Mouse (Mus musculus) cerebellum, adult 2 months (tissue): ENCODE results near the gene Mrtfa. TPM values are rescaled to one million over a fixed set of nuclear protein-coding genes. Genes with fewer than 3 reads are reported as not detected.

Source experiments
- DNase-seq, 2 experiments: peaks; one replicate each; pipeline ENCODE4 v3.0.0; 2021
- H3K27ac ChIP-seq: fragments of 200-500 bp; 2 replicates; pipeline ENCODE4 v1.5.1; 2012; ENCODE audit warnings: low read length, control low read depth, inconsistent platforms; ENCODE audit not compliant: insufficient read depth
- H3K27me3 ChIP-seq: fragments of 200-500 bp; 2 replicates; pipeline ENCODE4 v1.6.1; 2012; ENCODE audit warnings: inconsistent platforms, mild to moderate bottlenecking, low read length, moderate library complexity; ENCODE audit not compliant: control insufficient read depth, insufficient read depth
- H3K4me1 ChIP-seq: fragments of 200-500 bp; 2 replicates; pipeline ENCODE4 v1.6.1; 2011; ENCODE audit warnings: low read length; ENCODE audit not compliant: control insufficient read depth, insufficient read depth
- H3K4me3 ChIP-seq: fragments of 200-500 bp; replicated peaks from 2 replicates; pipeline ENCODE3; 2011; ENCODE audit warnings: mild to moderate bottlenecking, low read depth, low read length, control low read depth; ENCODE audit not compliant: insufficient read depth
- CTCF ChIP-seq: fragments of 200-500 bp; IDR thresholded peaks from 2 replicates; pipeline ENCODE4 v1.5.1; 2011; ENCODE audit warnings: low read depth, mild to moderate bottlenecking, control low read depth, low read length, moderate library complexity, borderline replicate concordance; ENCODE audit not compliant: insufficient read depth
- POLR2A ChIP-seq: fragments of 200-500 bp; IDR thresholded peaks from 2 replicates; pipeline ENCODE4 v1.6.1; 2011; ENCODE audit warnings: low read length, control low read depth, borderline replicate concordance; ENCODE audit not compliant: insufficient read depth
- WGBS: fragments of 180-500 bp; shearing (Covaris S2); methylation state at CpG from one replicate; pipeline ENCODE4 v1.1.7; 2018; 5-methylcytosine and 5-hydroxymethylcytosine counted together
- polyA plus RNA-seq: library from polyadenylated mRNA; depleted of rRNA; stranded (reverse); fragments of >200 nt; gene quantifications from 2 replicates; pipeline ENCODE4 v1.2.3, GENCODE M21; 2012

Gene Mrtfa
- polyA plus RNA-seq, 1 experiment, result 20.0 TPM

DNA sequence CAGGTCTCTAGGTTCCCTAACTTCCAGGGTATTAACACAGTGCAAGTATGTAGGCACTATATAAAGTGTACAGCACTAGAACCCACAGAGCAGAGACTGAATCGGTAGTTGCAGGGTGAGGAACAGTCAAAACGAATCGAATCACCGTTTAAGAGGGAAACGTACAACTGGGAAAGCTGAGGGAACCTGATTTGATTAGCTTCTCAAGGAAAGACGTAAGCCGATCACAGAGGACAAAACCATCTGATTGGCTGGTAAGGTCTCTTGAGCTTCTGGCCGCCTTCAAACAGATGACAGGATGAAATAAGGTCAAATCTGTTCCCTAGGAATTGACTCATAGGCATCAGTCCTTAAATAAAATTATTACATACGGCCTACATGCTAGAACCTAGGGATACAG is 106.7 kb downstream of the Mrtfa start:
- Histone ChIP-seq H3K4me3 (no peak overlapping the region), H3K4me1 (0 out of 2 replicates have a peak, but pooled peaks cover 4% of the 10 kb centered on the region), H3K27me3 (no peaks in the 10 kb centered on the region), H3K27ac (no peak overlapping the region)
- DNase-seq, result no peak
- WGBS, result 88% methylated on average over 9 of the region's 9 CpGs
- TF ChIP-seq POLR2A (no peak), CTCF (no peak)

GRCm38 (mm10) chr15:81083281-81083680 is 107.3 kb downstream of the Mrtfa start:
- H3K4me1 ChIP-seq, result 0 out of 2 replicates have a peak, but pooled peaks cover 4% of the 10 kb centered on the region
- DNase-seq, result no peak
- no peak overlapping the region for H3K4me3 ChIP-seq
- H3K27me3 ChIP-seq, result no peaks in the 10 kb centered on the region
- WGBS, result 77% methylated on average over 4 of the region's 4 CpGs
- H3K27ac ChIP-seq, result no peak overlapping the region
- TF ChIP-seq POLR2A (no peak), CTCF (no peak)

- Histone ChIP-seq H3K27ac (no peak overlapping the region), H3K4me3 (no peak overlapping the region), H3K27me3 (no peaks in the 10 kb centered on the region), H3K4me1 (no peaks in the 10 kb centered on the region)
- TF ChIP-seq POLR2A, result no peak
- no peak for TF ChIP-seq CTCF
- no peak for DNase-seq
- WGBS, result 60% methylated on average over 4 of the region's 4 CpGs
Measured at GRCm38 (mm10) chr15:81081216-81081615, 109.3 kb downstream of the Mrtfa start.

DNA sequence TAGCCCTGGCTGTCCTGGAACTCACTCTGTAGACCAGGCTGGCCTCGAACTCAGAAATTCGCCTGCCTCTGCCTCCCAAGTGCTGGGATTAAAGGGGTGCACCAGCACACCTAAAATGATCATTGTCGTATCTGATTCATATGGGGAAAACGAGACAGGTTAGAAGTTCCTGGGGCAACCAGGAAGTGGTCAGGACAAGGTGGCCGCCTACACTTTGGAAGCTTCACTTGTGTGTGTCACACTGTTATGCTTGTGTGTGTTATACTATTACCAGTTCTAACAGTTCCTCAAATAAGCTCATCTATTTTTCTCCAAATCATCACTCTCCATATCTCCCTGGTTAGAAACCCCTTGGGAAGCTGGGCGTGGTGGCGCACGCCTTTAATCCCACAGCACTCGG is 110.2 kb downstream of the Mrtfa start:
- H3K4me3 ChIP-seq, result no peak overlapping the region
- H3K4me1 ChIP-seq, result no peaks in the 10 kb centered on the region
- DNase-seq, result no peak
- H3K27ac ChIP-seq, result no peak overlapping the region
- H3K27me3 ChIP-seq, result no peaks in the 10 kb centered on the region
- 99% methylated on average over 9 of the region's 9 CpGs for WGBS
- no peak for TF ChIP-seq POLR2A
- TF ChIP-seq CTCF, result no peak

DNA sequence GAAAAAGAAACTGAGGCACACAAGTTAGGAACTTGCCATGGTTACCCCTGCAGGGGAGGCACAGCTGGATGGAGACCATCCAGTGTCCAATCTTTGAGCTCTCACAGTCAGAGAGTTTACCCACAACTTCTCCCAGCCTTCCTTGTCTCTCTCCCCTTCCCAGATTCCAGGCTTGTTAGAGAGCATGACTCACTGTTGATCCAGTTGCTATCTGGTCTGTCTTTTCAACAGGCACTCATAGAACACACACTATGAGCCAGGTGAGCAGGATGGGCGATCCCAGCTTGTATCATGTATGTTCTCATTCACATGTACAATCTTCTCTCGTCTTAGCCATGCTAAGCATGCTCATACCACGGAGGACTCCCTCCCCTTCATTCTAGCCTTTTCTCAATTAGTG is 111.3 kb downstream of the Mrtfa start:
- no peak for TF ChIP-seq POLR2A
- TF ChIP-seq CTCF, result no peak
- Histone ChIP-seq H3K27me3 (no peaks in the 10 kb centered on the region), H3K27ac (no peak overlapping the region), H3K4me3 (no peak overlapping the region), H3K4me1 (no peaks in the 10 kb centered on the region)
- WGBS, result 94% methylated on average over 3 of the region's 3 CpGs
- no peak for DNase-seq

GRCm38 (mm10) chr15:81077551-81077950 is 113.0 kb downstream of the Mrtfa start:
- Histone ChIP-seq H3K4me1 (no peaks in the 10 kb centered on the region), H3K27ac (no peak overlapping the region), H3K27me3 (no peaks in the 10 kb centered on the region), H3K4me3 (no peak overlapping the region)
- WGBS, result 94% methylated on average over 4 of the region's 4 CpGs
- TF ChIP-seq CTCF (no peak), POLR2A (no peak)
- DNase-seq, result no peak

DNA sequence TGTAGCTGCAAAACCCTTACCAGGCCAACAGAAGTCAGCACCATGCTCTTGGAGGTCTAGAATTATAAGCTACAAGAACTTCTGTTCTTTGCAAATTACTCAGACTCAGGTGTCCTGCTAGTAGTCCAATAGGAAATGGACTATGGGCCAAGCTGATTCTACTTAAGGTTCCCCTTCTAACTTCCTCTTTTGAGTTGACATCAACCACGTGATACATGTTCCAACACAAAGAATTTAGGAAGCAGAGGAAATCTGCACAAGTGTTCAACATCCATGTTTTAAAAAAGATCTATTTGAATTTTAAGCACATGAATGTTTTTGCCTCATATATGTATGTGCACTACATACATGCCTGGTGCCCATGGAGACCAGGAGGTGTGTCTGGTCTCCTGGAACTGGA is 116.0 kb downstream of the Mrtfa start:
- no peaks in the 10 kb centered on the region for H3K27me3 ChIP-seq
- H3K4me1 ChIP-seq, result no peaks in the 10 kb centered on the region
- no peak overlapping the region for H3K27ac ChIP-seq
- TF ChIP-seq CTCF (no peak), POLR2A (no peak)
- 94% methylated on average over 1 of the region's 1 CpGs for WGBS
- no peak for DNase-seq
- H3K4me3 ChIP-seq, result no peak overlapping the region

DNA sequence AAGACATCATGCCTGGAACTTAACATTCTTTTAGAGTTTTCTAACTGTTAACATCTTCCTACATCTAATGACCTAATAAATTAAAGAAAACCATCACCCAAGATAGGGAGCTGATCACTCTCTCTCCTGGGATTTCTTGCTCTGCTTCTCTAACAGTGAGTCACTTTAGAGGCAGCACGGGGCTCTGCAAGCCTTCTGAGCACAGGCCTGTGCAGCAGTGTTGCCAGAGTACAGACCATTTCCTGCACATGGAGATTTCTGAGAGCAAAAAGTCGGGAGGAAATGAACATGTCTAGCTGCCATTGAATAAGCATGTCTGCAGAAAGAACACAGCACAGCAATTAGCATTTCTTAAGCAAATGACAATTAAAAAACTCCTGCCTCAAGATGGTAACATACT is 116.8 kb downstream of the Mrtfa start:
- Histone ChIP-seq H3K4me3 (no peak overlapping the region), H3K27ac (no peak overlapping the region), H3K4me1 (no peaks in the 10 kb centered on the region), H3K27me3 (no peaks in the 10 kb centered on the region)
- no peak for DNase-seq
- 69% methylated on average over 2 of the region's 2 CpGs for WGBS
- TF ChIP-seq POLR2A, result no peak
- TF ChIP-seq CTCF, result no peak
